Mouse (Mus musculus): ENCODE measurements around the gene Zbtb42. TPM values are rescaled to one million over a fixed set of nuclear protein-coding genes. Genes with fewer than 3 reads are reported as not detected.

The Zbtb42 gene
- polyA plus RNA-seq, 1 experiment from 2014 or later: 3.9 TPM

DNA sequence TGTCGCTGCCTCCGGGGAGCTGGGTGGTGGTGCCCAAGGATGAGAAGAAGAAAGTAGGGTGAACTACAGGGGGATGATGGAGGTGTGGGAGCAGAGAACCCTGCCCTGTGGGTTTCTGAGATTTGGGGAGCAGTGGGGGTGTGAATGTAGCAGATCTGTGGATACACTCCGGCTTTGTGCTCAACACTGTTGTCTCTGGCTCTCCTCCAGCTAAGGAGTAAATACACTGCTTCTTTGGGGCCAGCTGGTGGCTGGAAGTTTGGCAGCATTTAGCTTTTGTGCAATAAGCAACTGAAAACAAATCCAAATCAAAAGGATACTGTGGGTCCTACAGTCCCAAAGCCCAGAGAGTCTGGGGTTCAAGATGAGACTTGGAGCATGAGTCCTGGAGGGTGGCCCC, 35.4 kb downstream of the Zbtb42 start:
- Histone ChIP-seq H3K9me3 (no peaks in the 10 kb centered on the region), H3K4me1 (peaks cover 8% of the 10 kb centered on the region; the same call in 1 of the 2 replicates), H3K4me3 (no peak overlapping the region), H3K27me3 (ENCODE audit: insufficient read depth, poor library complexity, severe bottlenecking) (peaks cover 6% of the 10 kb centered on the region), H3K27ac (no peak overlapping the region), H3K36me3 (no peaks in the 10 kb centered on the region)
- WGBS: 66% methylated on average over 3 of the region's 3 CpGs
- no peak for DNase-seq (ENCODE audit: low spot score)

- DNase-seq (ENCODE audit: low spot score): no peak
- Histone ChIP-seq H3K4me1 (peaks cover 20% of the 10 kb centered on the region), H3K4me3 (no peak overlapping the region), H3K36me3 (no peaks in the 10 kb centered on the region), H3K9me3 (no peaks in the 10 kb centered on the region), H3K27ac (no peak overlapping the region), H3K27me3 (ENCODE audit: insufficient read depth, poor library complexity, severe bottlenecking) (peaks cover 28% of the 10 kb centered on the region)
- 24% methylated on average over 7 of the region's 7 CpGs for WGBS
Measured at GRCm38 (mm10) chr12:112717140-112717539, 38.5 kb downstream of the Zbtb42 start.

DNA sequence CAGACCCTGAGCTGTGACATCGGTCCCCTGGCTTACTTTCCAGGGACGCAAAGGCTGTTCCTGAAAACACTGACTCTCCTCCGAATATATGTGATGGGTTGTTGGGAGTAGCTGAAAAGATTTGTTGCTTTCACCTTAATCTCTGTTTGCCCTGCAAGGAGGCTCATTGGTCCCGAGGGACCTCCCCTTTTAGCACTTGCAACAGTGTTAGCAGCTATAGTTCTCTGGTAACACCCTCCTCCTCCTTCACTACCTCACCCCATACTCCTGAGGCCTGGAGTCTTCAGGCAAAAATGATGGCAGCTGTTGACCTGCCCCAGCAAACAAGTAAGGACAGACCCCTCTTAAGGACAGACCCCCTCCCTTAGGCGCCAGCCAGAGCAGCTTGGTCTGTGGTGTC, 40.4 kb downstream of the Zbtb42 start:
- 48% methylated on average over 5 of the region's 5 CpGs for WGBS
- Histone ChIP-seq H3K27me3 (ENCODE audit: insufficient read depth, poor library complexity, severe bottlenecking) (peaks cover 47% of the 10 kb centered on the region), H3K27ac (no peak overlapping the region), H3K36me3 (no peaks in the 10 kb centered on the region), H3K4me1 (peaks cover 34% of the 10 kb centered on the region), H3K9me3 (no peaks in the 10 kb centered on the region), H3K4me3 (no peak overlapping the region; the same call in 1 of the 2 replicates)
- DNase-seq (ENCODE audit: low spot score): no peak

DNA sequence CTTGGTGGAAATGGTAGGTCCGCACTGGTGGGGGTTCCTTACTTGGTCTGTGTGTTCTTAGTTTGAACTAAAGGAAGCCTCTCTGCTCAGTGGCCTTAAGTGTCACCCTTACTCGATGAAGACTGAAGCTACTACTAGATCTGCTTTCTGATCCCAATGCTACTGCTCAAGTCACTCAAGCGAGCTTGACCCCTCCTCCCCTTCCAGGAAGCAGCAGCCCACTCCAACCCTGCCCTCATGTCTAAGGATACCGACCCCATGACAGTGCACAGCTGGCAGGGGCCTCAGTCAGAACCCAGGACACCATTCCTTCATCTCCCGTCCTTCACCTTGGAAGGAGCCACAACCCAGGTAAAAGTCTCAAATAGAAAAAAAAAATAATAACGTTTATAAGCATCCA, 41.6 kb downstream of the Zbtb42 start, which contains the start of gene Cep170b:
Gene Cep170b, plus strand, starts transcription at position 240 of the 400 bp plus-strand sequence.
- 63% methylated on average over 6 of the region's 6 CpGs for WGBS
- H3K27ac ChIP-seq: peak within 1 kb of the TSS; percentile 84
- no peaks in the 10 kb centered on the region for H3K36me3 ChIP-seq
- peak within 1 kb of the TSS; percentile 87 for H3K4me3 ChIP-seq
- H3K27me3 ChIP-seq (ENCODE audit: insufficient read depth, poor library complexity, severe bottlenecking): peaks cover 56% of the 10 kb centered on the region
- H3K4me1 ChIP-seq: peaks cover 34% of the 10 kb centered on the region
- no peaks in the 10 kb centered on the region for H3K9me3 ChIP-seq
- DNase-seq (ENCODE audit: low spot score): no peak

DNA sequence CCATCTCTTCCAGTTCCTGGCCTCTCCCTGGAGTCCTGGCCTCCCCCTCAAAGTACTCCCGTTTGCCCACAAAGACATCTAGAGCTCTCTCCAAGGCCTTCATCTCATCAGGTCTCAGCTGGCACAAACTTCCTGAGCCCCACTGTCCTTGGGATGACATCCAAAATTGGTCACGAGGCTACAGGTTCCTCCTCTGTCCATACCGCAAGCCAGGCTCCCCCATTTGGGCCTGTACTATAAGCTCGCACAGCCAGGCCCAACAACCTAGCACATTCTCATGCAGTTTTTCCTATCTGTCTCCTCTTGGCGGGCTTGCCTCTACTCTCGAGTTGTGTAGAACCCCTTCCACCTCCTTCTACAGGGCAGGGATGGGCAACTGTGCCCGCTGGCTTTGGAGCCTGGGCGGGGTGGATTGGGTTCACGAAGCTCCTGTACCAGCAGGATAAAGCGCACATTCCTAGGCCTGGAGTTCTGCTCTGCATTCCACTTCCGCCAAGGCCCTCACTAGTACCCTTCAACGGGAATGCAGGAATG, 42.3 kb downstream of the Zbtb42 start:
- no peak for DNase-seq (ENCODE audit: low spot score)
- Histone ChIP-seq H3K4me3 (peak overlapping the region; percentile 87), H3K27me3 (ENCODE audit: insufficient read depth, poor library complexity, severe bottlenecking) (peaks cover 59% of the 10 kb centered on the region), H3K4me1 (peaks cover 34% of the 10 kb centered on the region), H3K9me3 (no peaks in the 10 kb centered on the region), H3K27ac (peak overlapping the region; percentile 84), H3K36me3 (no peaks in the 10 kb centered on the region)
- 35% methylated on average over 12 of the region's 12 CpGs for WGBS

- Histone ChIP-seq H3K9me3 (no peaks in the 10 kb centered on the region), H3K27ac (peak overlapping the region; percentile 84), H3K36me3 (no peaks in the 10 kb centered on the region), H3K4me1 (peaks cover 34% of the 10 kb centered on the region), H3K27me3 (ENCODE audit: insufficient read depth, poor library complexity, severe bottlenecking) (peaks cover 63% of the 10 kb centered on the region), H3K4me3 (peak overlapping the region; percentile 87)
- no peak for DNase-seq (ENCODE audit: low spot score)
- WGBS: 2% methylated on average over 67 of the region's 69 CpGs
Measured at GRCm38 (mm10) chr12:112721424-112722239, 43.0 kb downstream of the Zbtb42 start.

- Histone ChIP-seq H3K27me3 (ENCODE audit: insufficient read depth, poor library complexity, severe bottlenecking) (peaks cover 68% of the 10 kb centered on the region), H3K4me3 (peak overlapping the region; percentile 87), H3K4me1 (peaks cover 34% of the 10 kb centered on the region), H3K9me3 (no peaks in the 10 kb centered on the region), H3K27ac (peak overlapping the region; percentile 84), H3K36me3 (no peaks in the 10 kb centered on the region)
- 2% methylated on average over 74 of the region's 75 CpGs for WGBS
- DNase-seq (ENCODE audit: low spot score): no peak
Measured at GRCm38 (mm10) chr12:112722240-112723027, 43.8 kb downstream of the Zbtb42 start.

DNA sequence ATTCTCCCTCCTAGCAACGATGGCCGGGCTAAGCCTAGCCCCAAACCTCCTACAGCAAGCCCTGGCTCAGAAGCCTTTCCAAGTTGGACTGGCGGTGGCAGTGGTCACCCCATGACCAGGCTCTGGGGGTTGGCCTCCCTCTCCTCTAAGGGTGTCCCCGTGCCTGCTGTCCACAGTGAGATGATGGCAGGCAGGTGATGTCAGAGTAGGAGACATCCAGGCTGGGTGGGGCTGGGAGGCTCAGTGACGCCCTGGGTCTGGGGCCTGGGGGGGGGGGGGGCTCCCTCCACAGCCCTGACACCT, 44.4 kb downstream of the Zbtb42 start:
- Histone ChIP-seq H3K36me3 (no peaks in the 10 kb centered on the region), H3K9me3 (no peaks in the 10 kb centered on the region), H3K27ac (peak overlapping the region; percentile 84; the same call in 1 of the 2 replicates), H3K27me3 (ENCODE audit: insufficient read depth, poor library complexity, severe bottlenecking) (peaks cover 70% of the 10 kb centered on the region), H3K4me1 (peaks cover 34% of the 10 kb centered on the region), H3K4me3 (peak overlapping the region; percentile 87)
- 10% methylated on average over 5 of the region's 5 CpGs for WGBS
- no peak for DNase-seq (ENCODE audit: low spot score)

DNA sequence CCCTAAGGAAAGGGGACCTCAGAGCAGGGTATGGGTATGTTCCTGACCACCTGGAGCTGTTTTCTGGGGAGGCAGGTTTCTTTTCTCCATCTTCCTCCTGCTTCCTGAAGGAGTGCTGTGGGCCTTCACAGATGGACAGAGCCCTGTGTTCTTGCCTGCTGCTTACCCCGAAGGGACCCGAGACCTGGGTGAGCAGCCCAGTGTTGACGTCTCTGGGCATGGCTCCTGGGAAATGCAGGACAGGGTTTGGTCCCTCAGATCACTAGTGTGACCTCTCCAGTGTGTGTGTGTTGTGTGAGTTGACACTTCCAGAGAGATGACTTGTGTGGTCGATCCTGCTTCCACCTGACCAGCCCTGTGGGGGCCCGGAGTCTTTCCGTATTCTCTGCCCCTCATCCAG, 44.8 kb downstream of the Zbtb42 start:
- H3K9me3 ChIP-seq: no peaks in the 10 kb centered on the region
- H3K27ac ChIP-seq: 0 out of 2 replicates have a peak overlapping the region, but pooled peaks have one; percentile 84
- no peak for DNase-seq (ENCODE audit: low spot score)
- H3K36me3 ChIP-seq: no peaks in the 10 kb centered on the region
- peak overlapping the region; percentile 87 for H3K4me3 ChIP-seq
- peaks cover 34% of the 10 kb centered on the region for H3K4me1 ChIP-seq
- H3K27me3 ChIP-seq (ENCODE audit: insufficient read depth, poor library complexity, severe bottlenecking): peaks cover 70% of the 10 kb centered on the region
- WGBS: 85% methylated on average over 6 of the region's 6 CpGs

- Histone ChIP-seq H3K9me3 (no peaks in the 10 kb centered on the region), H3K4me3 (no peak overlapping the region), H3K27me3 (ENCODE audit: insufficient read depth, poor library complexity, severe bottlenecking) (peaks cover 70% of the 10 kb centered on the region), H3K36me3 (no peaks in the 10 kb centered on the region), H3K27ac (no peak overlapping the region), H3K4me1 (peaks cover 27% of the 10 kb centered on the region)
- 71% methylated on average over 11 of the region's 11 CpGs for whole genome bisulfite sequencing
- DNase-seq (ENCODE audit: low spot score): no peak
Measured at GRCm38 (mm10) chr12:112724077-112724805, 45.6 kb downstream of the Zbtb42 start.

- WGBS: 86% methylated on average over 8 of the region's 8 CpGs
- Histone ChIP-seq H3K27me3 (ENCODE audit: insufficient read depth, poor library complexity, severe bottlenecking) (peaks cover 47% of the 10 kb centered on the region), H3K4me1 (peaks cover 14% of the 10 kb centered on the region), H3K4me3 (no peak overlapping the region), H3K27ac (no peak overlapping the region), H3K36me3 (0 out of 2 replicates have a peak, but pooled peaks cover 3% of the 10 kb centered on the region), H3K9me3 (no peaks in the 10 kb centered on the region)
- DNase-seq (ENCODE audit: low spot score): no peak
Measured at GRCm38 (mm10) chr12:112727801-112728200, 49.2 kb downstream of the Zbtb42 start.

DNA sequence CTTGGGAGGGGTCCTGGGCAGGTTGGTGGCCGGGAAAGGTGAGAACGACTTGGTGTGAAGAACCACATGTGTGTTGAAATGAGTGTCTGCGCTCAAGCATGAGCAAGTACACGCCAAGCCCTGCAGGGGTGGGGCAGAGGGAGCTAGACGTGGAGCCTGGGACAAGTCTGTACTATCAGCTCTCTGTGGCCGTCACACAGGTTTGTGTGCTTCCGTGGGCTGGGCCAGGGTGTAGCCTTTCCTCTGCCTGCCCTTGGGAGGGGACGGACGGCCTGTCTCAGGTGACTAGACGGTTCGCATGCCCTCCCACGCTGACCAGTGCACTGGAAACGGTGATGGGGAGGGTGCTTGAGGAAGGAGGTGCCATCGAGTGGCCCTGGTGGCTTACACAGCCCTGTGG, 52.2 kb downstream of the Zbtb42 start:
- Histone ChIP-seq H3K27me3 (ENCODE audit: insufficient read depth, poor library complexity, severe bottlenecking) (peaks cover 25% of the 10 kb centered on the region), H3K4me3 (no peak overlapping the region), H3K36me3 (0 out of 2 replicates have a peak, but pooled peaks cover 3% of the 10 kb centered on the region), H3K9me3 (no peaks in the 10 kb centered on the region), H3K27ac (no peak overlapping the region), H3K4me1 (peaks cover 7% of the 10 kb centered on the region; the same call in 1 of the 2 replicates)
- DNase-seq (ENCODE audit: low spot score): no peak
- 82% methylated on average over 14 of the region's 14 CpGs for WGBS

Data from heart, embryonic 10.5 days (tissue).